Mouse (Mus musculus): ENCODE data around the gene Ilvbl. TPM values are rescaled to one million over a fixed set of nuclear protein-coding genes. Genes with fewer than 3 reads are reported as not detected.
"Not testable (repeated sequence)": the region's sequence is repeated elsewhere in the genome, so short reads cannot be mapped to it uniquely, and the experiment has no call there.

Ilvbl gene
- total RNA-seq (2015; ENCODE audit: low replicate concordance) = 5.6 and 6.5 TPM in 2 replicates
- 8.4 and 12.7 TPM in 2 replicates for total RNA-seq (2017; ENCODE audit: low replicate concordance)

- peak; percentile 94 for ATAC-seq (replicated peaks; ENCODE audit: low FRiP score, poor library complexity, severe bottlenecking)
These were observed at the start of gene Ilvbl for GRCm38 (mm10) chr10:78574250-78575104. Gene Ilvbl, plus strand, starts transcription at chr10:78574346.

DNA sequence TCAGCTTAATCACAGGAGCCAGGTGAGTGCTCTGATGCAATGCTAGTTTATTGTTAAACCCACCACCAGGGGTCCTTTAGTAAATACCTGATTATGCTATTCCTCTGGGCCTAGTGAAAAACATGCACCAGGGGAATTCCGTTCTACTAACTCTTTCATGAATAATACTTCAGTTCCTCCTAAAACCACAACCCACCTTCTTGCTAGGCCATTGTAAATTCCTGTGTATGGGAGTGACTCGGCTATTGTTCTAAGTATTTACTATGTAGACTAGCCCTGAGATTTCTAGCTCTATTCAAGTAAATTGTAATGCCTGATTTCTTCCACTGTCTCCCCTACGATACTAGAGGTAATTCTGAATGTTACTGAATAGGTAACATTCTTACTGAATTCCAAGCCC is 49.1 kb upstream of the Ilvbl start:
- ATAC-seq (replicated peaks; ENCODE audit: low FRiP score, poor library complexity, severe bottlenecking) = not testable (repeated sequence)

- no peak for ATAC-seq (replicated peaks; ENCODE audit: low FRiP score, poor library complexity, severe bottlenecking)
These were observed 48.6 kb upstream of the Ilvbl start for GRCm38 (mm10) chr10:78525511-78525910.

- ATAC-seq (replicated peaks; ENCODE audit: low FRiP score, poor library complexity, severe bottlenecking) = no peak
These were observed 33.2 kb upstream of the Ilvbl start for GRCm38 (mm10) chr10:78540943-78541342.

DNA sequence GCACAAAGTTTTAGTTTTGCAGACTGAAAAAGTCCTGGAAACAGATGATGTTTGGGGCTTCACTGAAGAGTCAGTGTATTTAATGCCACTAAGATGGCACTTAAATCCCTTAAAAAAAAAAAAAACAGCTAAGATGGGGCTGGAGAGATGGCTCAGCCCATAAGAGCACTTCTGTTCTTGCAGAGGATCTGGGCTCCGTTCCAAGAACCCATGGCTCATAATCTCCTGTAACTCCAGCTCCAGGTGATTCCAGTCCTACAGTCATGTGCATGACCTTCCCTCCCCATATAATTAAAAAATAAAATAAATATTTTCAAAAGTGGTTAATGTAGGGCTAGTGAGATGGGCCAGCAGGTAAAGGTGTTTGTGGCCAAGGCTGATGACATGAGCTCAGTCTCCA is 9.1 kb upstream of the Ilvbl start:
- no peak for ATAC-seq (replicated peaks; ENCODE audit: low FRiP score, poor library complexity, severe bottlenecking)

DNA sequence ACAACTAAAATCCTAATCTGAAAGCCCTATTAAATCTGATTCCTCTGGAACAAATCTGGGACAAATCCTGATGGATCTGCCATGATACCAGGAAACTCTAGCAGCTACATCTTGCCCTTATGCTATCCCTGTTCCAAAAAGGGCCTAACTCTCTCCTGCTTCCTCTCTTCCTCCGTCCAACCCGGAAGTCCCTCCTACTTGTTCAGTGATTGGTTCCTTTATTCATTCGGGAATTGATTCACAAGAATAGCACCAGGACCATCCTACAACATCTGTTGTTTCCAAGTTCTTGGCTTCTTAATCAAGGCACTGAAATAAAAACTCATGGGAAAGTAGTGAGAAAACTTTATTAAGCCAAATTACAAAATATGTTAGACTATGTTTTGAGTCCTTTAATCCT is 5.0 kb upstream of the Ilvbl start:
- no peak for ATAC-seq (replicated peaks; ENCODE audit: low FRiP score, poor library complexity, severe bottlenecking)

GRCm38 (mm10) chr10:78569686-78570085 is 4.5 kb upstream of the Ilvbl start:
- ATAC-seq (replicated peaks; ENCODE audit: low FRiP score, poor library complexity, severe bottlenecking) = no peak

DNA sequence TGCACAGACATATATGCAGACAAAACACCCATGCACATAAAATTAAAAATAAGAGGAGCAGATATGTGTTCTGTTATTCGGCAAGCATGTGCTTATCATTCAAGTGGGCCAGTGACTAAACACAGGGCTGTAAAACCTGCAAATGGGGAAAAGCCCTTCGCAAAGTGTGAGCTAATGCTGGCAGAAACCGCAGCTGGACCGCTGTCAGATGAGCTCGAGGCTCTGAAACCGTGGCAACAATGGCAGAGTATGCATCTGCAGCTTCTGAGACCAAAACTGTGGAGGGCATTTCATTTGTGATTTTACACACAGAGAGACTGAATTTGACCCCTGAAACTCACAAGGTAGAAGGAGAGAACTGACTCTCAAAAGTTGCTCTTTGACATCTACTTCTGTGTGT is 3.7 kb upstream of the Ilvbl start:
- ATAC-seq (replicated peaks; ENCODE audit: low FRiP score, poor library complexity, severe bottlenecking) = no peak

GRCm38 (mm10) chr10:78570897-78571296 is 3.2 kb upstream of the Ilvbl start:
- ATAC-seq (replicated peaks; ENCODE audit: low FRiP score, poor library complexity, severe bottlenecking) = no peak

DNA sequence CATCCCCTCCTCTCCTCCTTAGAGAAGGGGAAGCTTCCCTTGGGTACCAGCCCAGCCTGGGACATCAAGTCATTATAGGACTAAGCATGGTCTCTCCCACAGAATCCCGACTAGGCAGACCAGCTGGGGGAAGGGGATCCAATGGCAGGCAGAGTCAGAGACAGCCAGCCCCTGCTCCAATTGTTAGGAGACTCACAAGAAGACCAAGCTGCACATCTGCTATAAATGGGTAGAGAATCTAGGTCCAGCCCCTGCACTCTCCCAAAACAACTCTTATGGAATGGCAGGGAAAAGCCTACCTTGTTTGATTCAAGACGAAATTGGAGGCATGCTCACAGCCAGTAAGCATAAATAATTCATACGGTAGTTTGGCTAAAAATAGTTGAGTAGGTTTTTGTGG is 920 bp upstream of the Ilvbl start:
- no peak for ATAC-seq (replicated peaks; ENCODE audit: low FRiP score, poor library complexity, severe bottlenecking)

DNA sequence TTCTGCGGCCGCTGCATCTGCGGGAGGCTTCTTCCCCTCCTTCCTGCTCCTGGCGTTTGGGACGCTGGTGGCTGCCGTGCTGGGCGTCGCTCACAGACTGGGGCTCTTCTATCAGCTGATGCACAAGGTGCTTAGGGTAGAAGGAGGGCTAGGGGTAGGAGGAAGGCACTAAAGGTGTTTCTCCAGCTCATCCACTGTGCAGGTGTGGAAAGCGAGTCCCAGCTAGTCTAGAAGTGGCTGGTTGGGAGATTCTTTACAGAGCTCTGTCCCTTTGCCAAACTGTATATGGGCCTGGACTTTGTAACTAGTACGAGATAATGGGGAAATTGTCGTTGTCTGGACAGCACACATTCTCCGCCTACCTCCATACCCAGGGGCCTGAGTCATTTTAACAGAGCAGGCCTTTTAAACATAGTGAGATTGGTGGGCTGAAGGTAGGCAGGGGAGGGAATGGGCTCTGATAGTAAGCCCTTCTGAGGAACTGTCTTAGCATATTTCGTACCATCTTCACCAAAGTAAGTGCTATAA is 1.0 kb downstream of the Ilvbl start:
- ATAC-seq (replicated peaks; ENCODE audit: low FRiP score, poor library complexity, severe bottlenecking) = no peak

DNA sequence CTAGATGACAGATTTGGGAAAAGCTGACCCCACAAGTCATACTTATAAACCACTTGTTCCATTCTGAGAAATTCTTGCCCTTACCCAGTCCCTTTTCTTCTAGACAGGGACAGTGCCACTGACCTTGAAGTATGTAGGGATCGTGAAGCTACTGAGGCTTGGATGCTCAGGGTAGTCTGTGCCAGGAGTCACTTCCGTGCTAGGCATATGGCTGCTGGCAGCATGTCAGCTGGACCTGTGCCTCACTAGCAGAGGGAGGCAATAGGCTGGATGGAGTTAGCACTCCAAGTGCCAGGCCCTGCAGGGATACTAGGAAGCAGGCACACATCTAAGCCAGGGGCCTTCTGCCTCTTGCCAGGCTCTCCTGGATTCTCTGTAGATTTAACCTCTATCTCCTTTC is 1.5 kb downstream of the Ilvbl start:
- ATAC-seq (replicated peaks; ENCODE audit: low FRiP score, poor library complexity, severe bottlenecking) = no peak

GRCm38 (mm10) chr10:78576435-78577184 is 2.5 kb downstream of the Ilvbl start:
- ATAC-seq (replicated peaks; ENCODE audit: low FRiP score, poor library complexity, severe bottlenecking) = no peak

- ATAC-seq (replicated peaks; ENCODE audit: low FRiP score, poor library complexity, severe bottlenecking) = no peak
These were observed 4.1 kb downstream of the Ilvbl start for GRCm38 (mm10) chr10:78578204-78578603.

DNA sequence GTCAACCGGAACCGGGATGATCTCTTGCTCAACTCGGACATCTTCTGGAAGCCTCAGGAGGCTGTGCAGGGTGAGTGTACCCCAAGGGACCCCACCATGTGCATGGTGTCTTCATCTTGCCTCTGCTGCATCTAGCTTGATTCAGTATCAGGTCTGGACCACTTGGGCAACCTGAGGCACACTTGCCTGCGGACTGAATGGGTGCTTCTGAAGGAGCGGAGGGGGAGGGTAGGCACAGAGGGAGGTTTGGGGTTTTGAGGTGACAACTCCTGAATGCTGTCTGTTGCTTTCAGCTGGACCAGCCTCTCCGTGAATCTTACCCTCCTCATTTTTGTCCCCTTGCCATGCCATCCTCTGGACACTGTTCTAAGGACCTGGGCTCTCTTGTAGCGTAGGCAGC is 7.0 kb downstream of the Ilvbl start:
- ATAC-seq (replicated peaks; ENCODE audit: low FRiP score, poor library complexity, severe bottlenecking) = no peak

- ATAC-seq (replicated peaks; ENCODE audit: low FRiP score, poor library complexity, severe bottlenecking) = no peak
These were observed 9.2 kb downstream of the Ilvbl start for GRCm38 (mm10) chr10:78583347-78583746.

GRCm38 (mm10) chr10:78583939-78584338 is 9.8 kb downstream of the Ilvbl start:
- ATAC-seq (replicated peaks; ENCODE audit: low FRiP score, poor library complexity, severe bottlenecking) = no peak

DNA sequence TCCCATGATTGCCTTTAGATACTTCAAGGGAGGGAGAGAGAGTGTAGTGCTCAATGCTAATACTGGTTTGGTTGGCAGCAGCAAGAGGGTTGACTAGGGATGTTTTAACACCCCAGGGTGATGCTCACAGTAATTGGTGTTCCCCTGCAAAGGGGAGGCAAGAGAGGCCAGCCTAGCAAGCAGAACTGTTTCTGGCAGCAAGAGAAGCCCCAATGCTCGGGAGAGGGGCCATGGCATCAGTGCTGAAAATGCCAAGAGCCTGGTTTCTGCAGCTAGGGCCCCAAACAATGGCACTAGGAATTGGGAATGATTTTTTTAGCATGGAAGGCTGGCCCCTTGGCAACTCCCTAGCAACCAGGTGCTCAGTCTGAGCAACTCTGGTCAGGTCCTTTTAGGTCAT is 10.8 kb downstream of the Ilvbl start:
- no peak for ATAC-seq (replicated peaks; ENCODE audit: low FRiP score, poor library complexity, severe bottlenecking)

GRCm38 (mm10) chr10:78585606-78586005 is 11.5 kb downstream of the Ilvbl start:
- no peak for ATAC-seq (replicated peaks; ENCODE audit: low FRiP score, poor library complexity, severe bottlenecking)

GRCm38 (mm10) chr10:78586026-78586425 is 11.9 kb downstream of the Ilvbl start:
- ATAC-seq (replicated peaks; ENCODE audit: low FRiP score, poor library complexity, severe bottlenecking) = no peak

DNA sequence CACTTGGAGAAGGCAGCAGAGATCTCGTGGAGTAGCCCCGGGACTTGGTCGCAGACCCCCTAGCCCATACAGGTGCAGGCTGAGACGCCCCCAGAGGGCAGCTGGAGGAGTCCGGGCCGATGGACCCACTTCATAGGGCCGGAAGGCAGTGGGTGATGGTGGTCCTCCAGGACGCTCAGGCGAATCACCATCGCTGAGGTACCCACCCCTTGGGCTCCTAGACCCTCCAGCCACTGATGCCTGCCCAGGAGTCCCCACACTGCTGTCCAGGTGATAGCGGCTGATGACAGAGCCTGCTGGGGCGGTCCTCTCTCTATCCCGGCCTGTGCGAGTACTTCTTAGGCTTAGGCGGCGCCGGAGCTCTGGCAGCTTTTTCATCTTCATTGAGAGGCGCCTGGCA is 15.1 kb downstream of the Ilvbl start:
- ATAC-seq (replicated peaks; ENCODE audit: low FRiP score, poor library complexity, severe bottlenecking) = no peak

Data from erythroblast, adult 5-6 weeks (primary cell).